Mouse (Mus musculus): ENCODE measurements around the gene Gabbr2.

The Gabbr2 gene

DNA sequence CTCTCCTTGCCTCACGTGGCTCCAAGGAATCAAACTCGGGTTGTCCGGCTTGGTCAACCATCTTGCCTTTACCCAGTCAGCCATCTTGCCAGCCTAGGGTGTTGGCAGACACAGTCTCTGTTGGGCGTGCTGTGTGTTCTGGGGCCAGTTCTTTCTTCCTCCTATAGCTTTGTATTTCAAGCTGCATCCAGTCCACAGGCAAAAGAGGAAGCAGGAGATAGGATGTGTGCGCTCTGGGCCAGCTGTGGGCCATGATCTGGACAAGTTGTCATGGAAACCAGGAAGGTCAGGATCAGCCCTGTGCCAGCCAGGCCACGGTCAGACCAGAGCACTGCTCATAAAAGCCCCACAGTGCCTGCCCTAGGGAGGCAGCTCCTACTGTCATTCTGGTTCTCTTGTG lies 74.9 kb downstream of the Gabbr2 start:
- DNase-seq (ENCODE audit: low read depth), result no peak

DNA sequence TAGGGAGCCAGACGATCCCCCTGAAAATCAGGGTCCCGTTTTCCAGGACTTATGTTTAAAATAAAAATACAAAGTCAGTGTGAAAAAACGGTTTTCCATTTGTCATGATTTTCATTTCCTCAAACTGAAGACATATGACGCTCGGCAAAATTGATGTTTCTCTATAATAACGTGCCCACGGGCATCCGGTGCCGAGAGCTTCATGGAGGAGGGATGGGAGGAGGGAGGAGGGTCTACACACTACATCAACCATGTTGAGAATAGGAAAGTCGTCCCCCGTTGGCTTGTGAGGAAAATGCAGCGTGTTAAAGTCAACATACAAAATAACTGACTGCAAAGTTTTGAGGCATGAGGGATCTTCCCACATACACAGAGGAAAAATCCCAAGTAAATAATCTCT lies 75.7 kb downstream of the Gabbr2 start:
- no peak for DNase-seq (ENCODE audit: low read depth)

GRCm38 (mm10) chr4:46915476-46915875 lies 76.2 kb downstream of the Gabbr2 start:
- no peak for DNase-seq (ENCODE audit: low read depth)

DNA sequence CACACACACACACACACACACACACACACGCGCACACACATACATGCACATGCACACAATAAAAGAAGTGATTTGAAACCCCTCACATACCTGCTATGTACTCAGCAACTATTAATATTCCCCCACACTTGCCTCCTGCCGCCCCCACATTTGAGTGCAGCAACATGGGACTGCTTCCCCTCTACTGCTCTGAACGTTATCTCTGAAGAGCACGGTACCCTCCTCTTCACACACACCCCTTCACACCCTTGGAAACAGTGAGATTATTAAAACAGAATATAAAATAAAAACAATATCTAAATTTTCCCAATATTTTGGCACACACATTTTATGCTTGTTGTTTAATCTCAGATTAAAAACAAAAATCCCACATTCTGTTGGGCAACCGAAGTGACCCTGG lies 77.1 kb downstream of the Gabbr2 start:
- no peak for DNase-seq (ENCODE audit: low read depth)

DNA sequence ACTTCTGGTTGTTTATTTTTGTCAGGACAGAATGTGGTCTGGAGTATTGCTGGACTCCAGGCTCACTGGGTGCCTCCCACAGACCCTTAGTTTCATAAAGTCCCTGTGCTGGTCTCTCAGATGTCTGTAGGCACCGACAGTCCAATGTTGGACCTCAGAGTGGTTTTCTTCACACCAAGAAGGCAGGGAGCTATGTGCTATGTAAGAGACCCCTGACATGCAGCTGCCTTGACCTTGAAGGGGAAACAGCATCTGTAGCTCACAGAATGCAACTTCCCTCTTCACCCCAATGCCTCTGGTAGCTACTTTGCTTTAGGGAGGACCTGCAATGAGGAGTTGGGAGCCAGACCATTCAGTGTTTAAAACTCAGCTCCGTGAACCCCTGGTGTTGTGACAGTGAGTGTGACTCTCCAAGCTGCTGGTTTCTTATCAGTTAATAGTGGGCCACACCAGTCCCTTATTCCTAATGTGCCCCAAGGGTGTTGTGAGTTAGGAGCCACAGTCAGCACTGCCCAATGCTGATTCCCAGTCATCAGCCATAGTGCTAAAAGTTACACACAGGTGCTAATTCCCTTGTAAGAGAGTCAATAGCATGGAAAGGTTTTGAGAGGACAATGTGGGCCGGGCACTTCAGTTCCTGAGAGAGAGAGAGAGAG lies 85.5 kb downstream of the Gabbr2 start:
- DNase-seq (ENCODE audit: low read depth), result no peak

GRCm38 (mm10) chr4:46905152-46905551 lies 86.5 kb downstream of the Gabbr2 start:
- DNase-seq (ENCODE audit: low read depth), result no peak

GRCm38 (mm10) chr4:46904129-46904528 lies 87.5 kb downstream of the Gabbr2 start:
- DNase-seq (ENCODE audit: low read depth), result no peak

DNA sequence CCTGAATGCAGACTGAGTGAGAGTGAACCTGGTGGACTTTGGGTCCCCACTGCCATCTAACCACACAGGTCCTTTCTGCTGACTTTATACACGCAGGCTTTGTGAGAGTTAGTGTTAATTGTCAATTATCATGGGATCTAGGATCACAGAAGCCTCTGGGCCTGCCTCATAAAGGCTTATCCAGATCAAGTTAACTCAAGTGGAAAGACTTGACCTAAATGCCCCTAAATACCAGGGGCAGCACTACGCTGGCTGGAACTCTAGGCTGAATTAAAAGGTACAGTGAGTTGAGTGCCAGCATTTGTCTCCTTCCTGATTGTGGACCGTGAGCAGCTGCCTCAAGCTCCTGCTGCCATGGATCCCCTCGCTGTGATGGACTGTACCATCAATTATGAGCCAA lies 93.1 kb downstream of the Gabbr2 start:
- DNase-seq (ENCODE audit: low read depth), result no peak

- no peak for DNase-seq (ENCODE audit: low read depth)
These were observed 93.9 kb downstream of the Gabbr2 start for GRCm38 (mm10) chr4:46897634-46898399.

DNA sequence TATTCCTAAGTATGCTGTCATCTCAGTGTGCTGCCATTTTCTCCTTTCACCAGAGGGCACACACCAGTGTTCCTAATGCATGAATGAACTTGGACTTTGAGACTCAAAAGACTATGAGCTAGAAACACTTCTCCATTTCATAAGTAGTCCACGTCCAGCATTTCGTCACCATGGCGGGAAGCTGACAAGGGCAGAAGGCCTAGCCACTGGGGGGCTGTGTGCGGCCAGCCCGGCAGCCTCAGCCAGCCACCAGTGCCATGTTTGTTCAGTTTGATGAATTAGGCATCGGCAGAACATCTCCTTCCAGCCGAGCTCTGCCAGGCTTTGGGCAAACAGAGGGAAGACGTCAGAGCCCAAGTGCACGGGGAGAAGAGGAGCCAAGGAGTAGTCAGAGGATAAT lies 97.5 kb downstream of the Gabbr2 start:
- no peak for DNase-seq (ENCODE audit: low read depth)

GRCm38 (mm10) chr4:46889175-46889574 lies 102.5 kb downstream of the Gabbr2 start:
- no peak for DNase-seq (ENCODE audit: low read depth)

DNA sequence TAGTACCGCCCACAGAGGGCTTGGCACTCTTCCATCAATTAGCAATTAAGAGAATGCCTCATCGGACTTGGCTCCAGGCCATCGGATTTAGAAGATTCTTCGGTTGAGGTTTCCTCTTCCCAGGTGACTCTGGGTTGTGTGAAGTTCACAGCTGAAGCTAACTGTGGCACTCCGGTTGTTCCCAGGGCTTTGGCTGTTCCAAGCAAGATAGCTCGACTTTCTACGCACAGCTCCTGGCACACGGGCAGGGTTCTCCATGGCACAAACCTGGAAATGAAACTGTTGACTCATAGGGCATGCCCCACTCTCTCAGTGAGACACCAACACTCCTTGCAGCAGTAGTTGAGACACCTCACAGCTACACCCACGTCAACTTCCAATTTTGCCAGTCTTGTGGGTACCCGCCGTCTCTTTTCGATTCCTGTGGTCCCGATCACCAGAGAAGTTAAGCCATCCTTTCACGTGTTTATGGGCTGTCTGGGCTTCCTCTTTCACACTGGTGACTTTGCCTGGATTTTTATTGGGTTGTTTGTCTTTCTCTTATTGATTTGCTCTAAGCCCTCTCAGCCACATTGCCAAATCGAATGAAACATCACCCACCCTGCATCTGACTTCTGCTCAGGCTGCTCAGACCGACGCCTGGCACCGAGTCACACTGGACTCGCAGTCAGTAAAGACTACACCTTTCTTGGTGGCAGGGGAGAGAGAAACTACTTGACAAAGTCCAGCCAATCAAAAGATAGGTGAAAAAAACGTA lies 105.9 kb downstream of the Gabbr2 start:
- no peak for DNase-seq (ENCODE audit: low read depth)

GRCm38 (mm10) chr4:46884132-46884531 lies 107.5 kb downstream of the Gabbr2 start:
- DNase-seq (ENCODE audit: low read depth), result no peak

- DNase-seq (ENCODE audit: low read depth), result no peak
These were observed 108.1 kb downstream of the Gabbr2 start for GRCm38 (mm10) chr4:46883546-46883945.

GRCm38 (mm10) chr4:46883047-46883446 lies 108.6 kb downstream of the Gabbr2 start:
- DNase-seq (ENCODE audit: low read depth), result no peak

DNA sequence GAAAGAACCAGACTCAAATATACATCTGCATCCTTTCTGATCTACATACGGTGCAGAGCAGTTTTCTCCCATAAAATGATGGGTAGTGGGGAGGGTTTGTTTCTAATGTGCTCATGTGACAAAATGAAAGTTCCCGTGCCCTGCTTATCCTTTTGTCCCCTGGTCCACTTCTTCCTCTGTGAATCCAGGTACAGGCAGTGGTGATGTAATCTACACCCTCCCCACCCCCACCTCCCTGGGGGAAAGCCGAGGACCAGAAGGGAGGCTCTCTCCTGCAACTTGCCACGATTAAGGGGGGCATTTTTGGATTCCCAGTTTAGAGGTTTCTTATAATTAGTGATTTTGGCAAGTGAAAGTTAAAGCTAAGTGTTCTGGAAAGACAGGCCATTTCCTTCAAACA lies 110.4 kb downstream of the Gabbr2 start:
- no peak for DNase-seq (ENCODE audit: low read depth)

DNA sequence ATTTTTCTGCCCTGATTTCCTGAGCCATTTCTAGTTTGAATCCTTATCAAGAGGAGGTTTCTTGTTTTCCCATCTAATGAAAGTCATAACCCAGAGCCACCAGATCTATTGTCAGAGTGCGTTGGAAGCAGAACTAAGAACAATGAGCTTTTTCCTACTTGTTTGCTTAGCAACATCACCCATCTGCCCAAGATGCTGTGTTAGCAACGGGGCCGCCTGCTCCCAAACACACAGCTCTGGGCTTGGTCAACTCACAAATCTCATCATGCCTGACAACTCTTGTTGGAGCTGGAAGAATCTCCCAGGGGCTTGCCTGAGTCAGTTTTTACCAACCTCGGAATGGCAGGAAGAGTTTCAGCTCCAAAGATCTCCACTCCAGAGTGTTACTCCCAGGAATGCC lies 111.7 kb downstream of the Gabbr2 start:
- DNase-seq (ENCODE audit: low read depth), result no peak

DNA sequence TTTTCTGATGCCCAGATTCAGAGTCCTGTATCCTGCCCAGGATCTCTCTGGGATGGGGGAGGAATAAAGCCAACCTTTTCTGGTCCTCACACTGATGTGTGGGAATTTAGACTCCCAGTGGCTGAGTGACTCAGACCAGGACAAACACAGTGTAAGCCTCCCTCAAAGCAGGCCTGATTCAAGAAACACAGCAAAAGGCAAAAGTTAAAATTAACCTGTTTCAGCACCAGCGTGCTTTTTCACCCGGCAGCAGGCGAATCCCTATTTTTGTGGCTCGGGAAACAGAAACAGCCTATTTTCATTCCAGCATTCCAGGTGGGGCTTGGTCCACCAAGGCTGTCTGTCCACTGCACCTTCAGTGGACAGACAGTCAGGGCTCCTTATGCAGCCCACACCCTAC lies 118.9 kb downstream of the Gabbr2 start:
- DNase-seq (ENCODE audit: low read depth), result no peak

DNA sequence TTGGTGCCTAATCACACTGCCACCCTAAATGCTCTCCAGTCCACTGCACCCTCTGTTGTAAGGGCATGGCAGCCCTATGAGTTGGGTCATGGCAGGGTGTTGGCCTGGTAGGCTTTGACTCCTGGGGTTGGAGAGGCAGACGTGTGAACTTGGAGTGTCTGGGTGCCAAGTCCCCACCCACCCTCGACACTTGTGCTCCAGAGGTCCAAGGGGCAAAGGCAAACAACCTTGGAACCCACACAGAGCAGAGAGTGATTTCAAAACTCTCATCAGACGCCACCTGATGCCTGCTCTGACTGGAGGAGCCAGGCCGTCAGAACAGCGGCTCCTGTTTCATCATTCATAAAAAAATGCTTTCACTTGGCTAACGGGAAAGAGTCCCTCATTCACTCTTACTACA lies 121.5 kb downstream of the Gabbr2 start:
- no peak for DNase-seq (ENCODE audit: low read depth)

GRCm38 (mm10) chr4:46869380-46869779 lies 122.3 kb downstream of the Gabbr2 start:
- no peak for DNase-seq (ENCODE audit: low read depth)

DNA sequence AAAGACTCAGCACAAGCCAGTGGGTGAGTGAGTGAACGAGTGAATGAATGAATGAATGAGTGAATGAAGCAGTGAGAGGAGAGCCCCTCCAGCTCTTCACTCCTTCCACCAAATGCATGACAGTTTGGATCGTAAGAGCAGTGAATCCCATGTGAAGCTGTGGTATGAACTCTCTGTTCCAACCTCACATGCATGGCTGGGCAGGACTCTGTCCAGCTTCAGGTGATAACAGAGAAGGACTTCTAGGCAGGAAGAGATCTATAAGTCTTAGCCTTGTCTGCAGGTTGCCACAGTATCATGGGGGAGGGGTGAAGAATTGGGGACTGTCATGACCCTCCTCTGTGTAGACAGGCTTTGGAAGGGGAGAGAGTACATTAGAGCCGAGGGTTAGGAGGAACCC lies 122.8 kb downstream of the Gabbr2 start:
- DNase-seq (ENCODE audit: low read depth), result no peak

DNA sequence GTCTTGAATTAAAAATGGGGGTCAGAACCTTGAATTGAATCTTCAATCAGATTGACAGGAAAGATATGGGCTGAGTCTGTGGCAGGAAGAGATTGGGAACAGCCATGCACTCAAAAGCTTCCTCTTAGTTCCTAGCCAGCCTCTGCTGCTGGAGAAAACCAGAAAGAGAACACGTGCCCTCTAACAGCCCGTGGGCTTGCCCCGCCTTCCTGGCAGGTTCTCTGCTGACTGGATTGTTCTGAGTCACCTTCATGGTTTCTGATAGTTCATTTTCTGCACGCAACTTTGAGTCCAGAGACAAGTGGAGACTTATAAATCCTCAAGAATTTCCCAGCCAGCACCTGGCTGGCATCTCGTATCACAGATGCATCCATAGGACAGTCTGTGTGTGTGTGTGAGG lies 123.5 kb downstream of the Gabbr2 start:
- DNase-seq (ENCODE audit: low read depth), result peak; percentile 20

DNA sequence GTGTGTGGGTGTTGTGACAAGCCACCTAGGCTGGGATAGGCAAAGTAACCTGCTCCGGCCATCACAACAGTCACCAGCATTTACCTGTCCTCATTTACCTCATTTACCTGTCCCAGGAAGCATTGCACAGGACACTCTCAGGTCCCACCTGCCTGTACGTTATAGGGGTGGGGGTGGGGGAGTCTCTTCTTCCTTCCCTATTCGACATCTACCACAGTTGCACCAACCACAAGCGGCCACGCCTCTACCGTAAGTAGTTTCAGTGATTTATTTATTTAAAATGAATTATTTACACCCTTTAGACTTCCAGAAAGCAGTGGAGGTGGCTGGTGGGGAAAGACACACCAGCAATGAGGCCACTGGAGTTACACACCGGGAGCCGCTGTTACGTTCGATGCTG lies 123.9 kb downstream of the Gabbr2 start:
- no peak for DNase-seq (ENCODE audit: low read depth)
